Mouse (Mus musculus) lung, postnatal 10 days (tissue): ENCODE data around the gene Ubtd1.

Experiments
- DNase-seq: peaks from one replicate; pipeline ENCODE4 v3.0.0; 2021

Gene Ubtd1

DNA sequence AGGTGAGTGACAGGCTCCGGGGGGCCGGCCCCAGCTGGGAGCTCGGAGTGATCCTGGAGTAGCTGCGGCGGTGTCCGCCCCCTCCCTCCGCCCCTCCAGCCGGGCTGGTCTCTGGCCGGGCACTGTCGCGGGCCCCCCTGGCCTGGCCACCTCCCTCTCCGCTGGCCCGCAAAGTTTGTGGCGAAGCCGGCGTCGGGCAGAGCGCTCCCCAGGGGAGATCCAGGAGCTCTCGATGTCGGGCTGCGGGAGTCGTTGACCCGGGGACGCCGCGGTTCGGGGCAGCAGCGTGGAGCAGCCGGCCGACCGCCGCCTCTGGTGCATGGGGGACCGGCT, at the start of gene Ubtd1:
Ubtd1 (plus strand) TSS at position 169 of the 333 bp plus-strand sequence.
- DNase-seq = no peak

DNA sequence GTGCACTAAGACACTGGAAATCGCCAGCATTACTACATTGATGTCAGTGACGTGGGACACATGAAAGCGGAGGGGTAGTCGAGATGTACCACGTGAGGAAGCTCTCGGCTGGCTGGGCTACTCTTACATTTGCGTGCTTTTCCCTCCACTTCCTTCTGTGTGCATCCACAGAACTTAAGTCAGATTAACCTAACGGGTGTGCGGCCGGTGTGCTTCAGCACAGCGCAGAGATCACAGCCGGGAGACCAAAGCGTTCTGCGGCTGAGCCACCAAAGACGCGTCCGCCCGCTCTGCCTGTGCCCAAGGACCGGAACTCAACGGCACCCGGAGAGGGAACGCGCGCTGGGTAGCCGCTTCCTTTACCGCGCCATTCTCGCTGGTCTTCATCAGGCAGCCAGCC, 48.9 kb upstream of the Ubtd1 start:
- no peak for DNase-seq

- DNase-seq = peak; percentile 99
These were observed 48.1 kb upstream of the Ubtd1 start, which contains the start of the genes Exosc1 and Zdhhc16 for GRCm38 (mm10) chr19:41933179-41934086. Gene Exosc1 (minus strand): TSS chr19:41933423. Gene Zdhhc16 (plus strand): TSS chr19:41933480.

DNA sequence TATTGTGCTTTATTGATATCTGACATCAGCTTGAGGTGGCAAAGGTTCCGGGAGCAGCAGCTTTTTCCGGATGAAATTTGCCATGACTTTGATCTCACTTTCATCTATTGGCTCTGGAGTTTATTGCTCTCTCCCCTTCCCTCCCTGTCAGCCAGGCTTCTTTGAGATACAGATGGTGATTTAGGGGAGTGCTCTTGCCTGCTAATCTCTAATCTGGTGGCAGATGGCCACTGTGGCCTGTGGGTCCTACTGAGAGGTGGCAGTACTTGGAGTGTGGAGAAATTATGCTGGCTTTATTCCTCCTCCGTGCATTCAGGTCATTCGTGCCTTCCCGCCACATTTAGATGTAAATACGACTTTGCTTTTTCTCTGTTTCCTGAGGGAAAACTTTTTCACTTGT, 47.4 kb upstream of the Ubtd1 start:
- no peak for DNase-seq

DNA sequence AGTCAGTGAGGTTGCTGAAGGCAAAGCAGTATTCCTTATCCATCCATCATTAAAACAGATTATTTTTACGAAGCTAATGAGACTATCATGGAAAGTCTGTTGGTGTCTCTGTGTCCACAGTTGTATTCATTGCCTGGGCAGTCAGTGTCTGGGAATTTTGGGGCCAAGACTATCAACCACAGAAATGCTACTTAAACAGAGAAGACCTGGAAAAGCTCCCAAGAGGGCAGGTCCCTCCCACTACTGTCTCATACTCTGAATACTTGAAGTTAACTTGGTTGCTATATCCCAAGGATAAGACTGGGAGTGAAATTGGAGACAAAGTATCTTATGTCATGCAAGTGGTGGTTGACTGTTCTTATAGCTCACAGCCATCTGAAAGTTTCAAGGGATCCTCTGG, 45.6 kb upstream of the Ubtd1 start:
- DNase-seq = no peak

DNA sequence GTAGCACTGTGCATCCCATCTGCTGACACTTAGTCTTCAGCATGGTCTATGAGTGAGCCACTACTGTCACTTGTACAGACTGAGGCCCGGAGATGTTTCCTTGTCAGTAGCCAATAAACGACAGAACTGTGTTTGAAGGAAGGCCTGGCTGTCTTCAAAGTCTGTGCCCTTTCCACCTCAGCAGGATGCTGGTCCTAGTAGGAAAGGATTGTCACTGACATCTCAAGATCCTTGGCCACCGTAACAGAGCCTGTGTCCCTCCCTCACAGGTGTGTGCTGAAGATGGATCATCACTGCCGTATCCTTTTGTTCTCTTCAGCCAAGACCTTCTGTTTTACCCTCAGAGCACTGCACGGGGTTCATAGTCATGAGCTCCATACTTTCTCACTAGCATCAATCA, 43.0 kb upstream of the Ubtd1 start:
- no peak for DNase-seq

DNA sequence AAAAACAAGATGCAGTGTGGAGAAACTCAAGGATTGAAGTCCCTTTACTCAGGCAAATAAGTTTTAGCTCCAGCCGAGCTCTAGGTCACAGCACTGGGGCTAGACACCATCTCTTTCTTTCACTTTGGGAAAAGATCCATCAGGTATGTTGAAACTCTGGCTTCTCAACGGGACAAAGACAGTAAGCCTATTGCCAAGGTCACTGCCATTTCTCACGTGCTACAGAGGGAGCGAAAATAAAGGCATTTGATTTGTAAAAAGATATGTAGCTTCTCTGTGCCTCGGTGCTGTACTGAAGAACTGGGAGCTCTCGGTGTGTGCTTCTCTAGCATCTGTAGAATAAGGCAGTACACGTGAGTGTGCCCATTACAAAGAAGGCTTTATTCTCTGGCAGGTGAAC, 37.7 kb upstream of the Ubtd1 start:
- no peak for DNase-seq

- peak; percentile 10 for DNase-seq
These were observed 29.3 kb upstream of the Ubtd1 start for GRCm38 (mm10) chr19:41952287-41952686.

DNA sequence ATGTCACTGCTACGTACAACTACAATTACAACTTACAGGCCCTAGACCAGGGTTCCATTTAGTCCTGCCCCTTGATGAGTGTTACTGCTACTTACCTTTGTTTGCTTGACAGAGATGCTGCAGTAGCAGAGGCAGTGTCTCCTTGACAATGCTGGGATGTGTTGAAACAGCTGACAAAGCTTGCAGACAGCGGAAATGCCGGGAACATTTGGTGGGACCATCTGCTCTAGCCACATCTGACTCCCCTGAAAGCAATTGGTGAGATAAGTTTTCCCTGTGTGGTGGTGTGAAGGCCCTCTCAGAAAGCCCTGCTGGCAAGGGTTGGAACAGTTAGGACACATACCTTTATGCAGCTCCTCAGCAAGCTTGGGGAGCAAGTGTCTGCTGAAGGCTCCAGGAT, 28.0 kb upstream of the Ubtd1 start:
- no peak for DNase-seq

DNA sequence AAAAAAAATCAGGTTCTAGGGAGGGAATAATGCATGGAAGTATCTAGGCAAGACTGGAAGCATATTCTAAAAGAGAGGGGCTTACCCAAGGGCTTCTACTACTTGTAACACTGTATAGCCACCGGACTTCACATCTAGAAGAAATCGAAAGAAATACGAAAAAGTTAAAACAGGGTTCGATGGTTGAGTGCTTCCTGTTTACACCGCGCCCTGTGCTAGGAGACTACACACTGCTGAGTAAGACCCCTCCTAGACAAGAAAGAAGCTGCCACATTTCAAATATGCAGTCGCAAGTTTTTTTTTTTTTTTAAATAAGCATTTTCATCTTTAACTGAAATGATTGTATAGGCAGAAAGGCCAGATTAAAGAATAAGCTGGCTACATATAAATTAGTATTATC, 11.9 kb upstream of the Ubtd1 start:
- DNase-seq = no peak

- DNase-seq = no peak
These were observed 7.4 kb upstream of the Ubtd1 start for GRCm38 (mm10) chr19:41973891-41974794.

DNA sequence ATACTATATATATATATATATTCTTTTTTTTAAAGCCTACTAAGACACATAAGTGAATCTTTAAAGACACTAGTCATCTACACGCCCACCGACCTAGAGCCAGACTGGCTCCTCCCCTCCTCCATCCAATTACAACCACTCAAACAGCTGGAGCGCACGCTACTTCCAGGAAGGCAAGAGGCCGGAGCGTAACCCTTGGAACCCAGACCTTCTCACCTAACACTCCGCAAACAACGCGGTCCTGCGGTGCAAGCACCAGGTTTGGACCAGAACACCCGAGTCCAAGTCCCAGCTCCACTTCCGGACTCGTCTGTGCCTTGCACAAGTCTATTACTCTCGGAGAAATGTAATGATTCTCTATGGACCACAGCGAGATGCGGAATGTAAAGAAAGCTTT, 1.1 kb upstream of the Ubtd1 start:
- peak; percentile 47 for DNase-seq

DNA sequence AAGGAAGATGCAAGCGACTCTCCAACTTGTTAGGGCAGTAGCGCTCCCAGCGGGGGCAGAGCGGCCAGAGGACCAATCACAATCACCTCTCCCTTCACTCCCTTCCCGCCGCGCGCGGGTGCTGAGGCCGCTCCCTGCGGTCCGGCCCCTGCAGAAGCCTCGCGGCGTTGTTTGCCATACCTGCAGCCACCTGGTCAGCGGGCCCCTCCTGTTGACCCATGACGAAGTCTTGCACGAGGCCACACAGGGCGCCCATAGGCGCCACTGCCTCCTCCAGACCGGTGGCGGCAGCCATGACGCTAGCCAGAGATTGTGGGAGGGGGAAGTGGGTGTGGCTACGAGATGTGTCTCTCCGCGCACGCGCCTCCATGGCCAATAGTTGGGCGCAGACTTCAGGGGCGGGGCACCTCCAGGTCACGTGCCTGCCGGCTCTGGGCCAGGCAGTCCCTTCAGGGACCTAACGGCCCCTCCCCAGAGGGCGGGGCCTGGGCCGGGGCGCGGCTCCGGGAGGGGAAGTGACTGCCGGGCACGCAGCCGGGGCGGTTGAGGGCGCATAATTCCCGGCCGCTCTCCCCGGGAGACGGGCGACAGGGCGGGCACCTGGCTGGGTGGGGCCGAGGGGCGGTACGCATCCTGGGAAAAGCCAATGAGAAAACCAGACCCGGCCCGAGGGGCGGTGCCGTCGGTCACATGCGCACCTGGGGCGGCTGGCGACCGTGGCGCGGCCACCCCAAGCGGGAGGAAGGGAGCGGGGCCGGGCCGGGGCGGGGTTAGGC, 556 bp upstream of the Ubtd1 start, which contains the start of gene Mms19:
Mms19 (minus strand) TSS at position 339 of the 776 bp plus-strand sequence.
- peak; percentile 100 for DNase-seq

DNA sequence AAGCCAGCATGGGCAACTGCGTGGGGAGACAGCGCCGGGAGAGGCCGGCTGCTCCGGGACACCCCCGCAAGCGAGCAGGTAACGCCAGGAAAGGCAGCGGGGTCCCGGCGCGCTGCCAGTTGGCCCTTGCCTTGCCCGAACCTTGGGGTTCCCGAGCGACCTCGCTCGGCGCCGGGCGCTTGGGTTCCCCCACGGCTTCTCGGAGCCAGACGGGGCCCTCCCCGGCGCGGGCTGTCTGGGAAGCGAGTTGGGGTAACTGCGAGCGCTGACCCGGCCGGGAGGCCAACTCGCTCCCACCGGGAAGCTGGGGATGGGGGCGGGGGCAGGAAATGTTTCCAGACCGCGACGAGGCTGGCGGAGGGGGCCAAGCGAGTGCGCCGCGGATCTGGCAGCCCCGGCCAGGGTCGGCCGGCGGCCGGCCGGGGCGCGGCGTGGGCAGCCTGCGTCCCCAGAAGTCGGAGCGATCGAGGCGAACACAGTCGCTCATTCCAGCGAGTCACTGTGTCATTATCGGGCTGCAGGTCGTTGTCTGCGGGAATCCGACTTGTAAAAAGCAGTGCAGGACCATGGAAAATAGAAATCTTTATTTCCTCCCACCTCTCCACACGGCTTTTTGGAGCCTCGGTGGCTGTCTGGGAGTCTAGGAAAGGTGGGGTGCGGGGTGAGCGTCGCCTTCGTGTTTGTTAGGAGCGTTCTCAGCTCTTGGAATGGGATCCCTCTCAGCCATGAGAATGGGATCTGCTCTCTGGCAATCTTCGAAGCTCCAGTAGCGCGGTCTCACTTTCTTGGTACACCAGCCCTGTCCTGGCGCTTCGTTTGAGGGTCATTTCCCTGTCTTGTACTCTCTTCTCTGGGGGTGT, 598 bp downstream of the Ubtd1 start:
- DNase-seq = peak; percentile 77

DNA sequence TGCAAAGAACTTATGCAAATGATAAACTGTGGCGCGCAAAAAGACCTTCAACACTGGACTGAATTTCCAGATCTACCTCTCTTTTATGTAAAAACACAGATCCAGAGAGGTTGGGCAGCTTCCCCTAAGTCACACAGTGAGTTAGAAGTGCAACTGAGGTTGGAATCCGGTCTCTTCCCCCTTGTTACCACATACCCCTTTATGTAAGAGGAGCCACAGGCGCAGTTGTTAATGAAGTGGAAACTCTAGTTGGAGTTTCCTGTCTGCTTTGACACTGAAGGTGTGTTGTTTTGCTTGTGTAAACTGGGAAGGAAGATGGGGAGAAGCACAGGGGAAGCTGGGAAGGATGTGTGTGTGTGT, 1.2 kb downstream of the Ubtd1 start:
- peak; percentile 15 for DNase-seq

- DNase-seq = no peak
These were observed 4.4 kb downstream of the Ubtd1 start for GRCm38 (mm10) chr19:41985994-41986393.

GRCm38 (mm10) chr19:41987206-41987605, 5.6 kb downstream of the Ubtd1 start:
- no peak for DNase-seq

GRCm38 (mm10) chr19:41989810-41990209, 8.2 kb downstream of the Ubtd1 start:
- DNase-seq = no peak

- no peak for DNase-seq
These were observed 10.4 kb downstream of the Ubtd1 start for GRCm38 (mm10) chr19:41991926-41992477.

GRCm38 (mm10) chr19:41992971-41993370, 11.4 kb downstream of the Ubtd1 start:
- no peak for DNase-seq

DNA sequence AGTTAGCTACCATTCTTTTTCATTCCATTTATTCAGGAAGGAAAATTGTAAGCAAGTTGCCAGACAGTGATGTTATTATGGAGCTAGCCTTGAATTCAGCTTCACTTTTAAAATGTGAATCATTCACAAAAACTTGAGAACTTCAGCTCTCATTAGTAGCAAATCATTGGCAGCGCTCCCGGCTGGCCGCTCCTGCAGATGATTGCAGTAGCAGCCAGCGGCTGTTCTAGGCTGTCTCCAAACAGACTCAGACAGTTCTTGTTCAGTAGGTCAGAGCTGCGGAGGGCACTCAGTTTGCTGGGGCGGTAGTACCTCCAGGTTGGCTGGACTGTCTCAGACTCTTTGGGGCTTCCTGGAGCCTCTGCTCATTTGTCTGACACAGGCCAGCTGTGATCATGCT, 11.9 kb downstream of the Ubtd1 start:
- DNase-seq = peak; percentile 91

- no peak for DNase-seq
These were observed 12.5 kb downstream of the Ubtd1 start for GRCm38 (mm10) chr19:41994023-41994422.
